Comparison of ENCODE assay signal across 19 mouse cellular contexts in the genomic region with DNA sequence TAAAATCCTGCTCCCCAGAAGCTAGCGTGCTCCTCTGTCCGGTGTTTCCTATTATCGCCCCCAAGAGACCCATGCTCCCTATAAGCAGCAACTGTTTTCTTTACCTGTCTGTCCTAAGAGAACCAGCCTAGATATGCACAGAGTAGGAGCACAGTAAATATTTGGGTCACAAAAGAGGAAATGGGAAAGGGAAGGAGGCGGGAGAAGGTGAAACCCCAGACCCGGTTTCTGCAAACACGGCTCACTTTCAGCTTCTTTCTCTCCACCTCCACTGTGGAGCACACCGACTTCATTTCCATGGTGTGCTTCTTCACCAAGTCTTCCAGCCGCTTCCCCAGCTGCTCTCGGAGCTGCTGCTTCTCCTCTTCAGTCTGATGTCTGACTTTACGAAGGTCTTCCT. TPM values are rescaled to one million over a fixed set of nuclear protein-coding genes. Genes with fewer than 3 reads are reported as not detected.
"Had no signal": no experiment of that assay in that cellular context is flagged by ENCODE, and none has a peak within 500 bp of the region (broad histone marks: within the 10 kb centered on the region; RNA-seq: fewer than 3 reads in every experiment).

No protein-coding gene starts in this region.

- H3K4me2 ChIP-seq: liver, embryonic 15.5 days; lung, embryonic 15.5 days; midbrain, embryonic 11.5 days; midbrain, embryonic 13.5 days; midbrain, embryonic 15.5 days; neural tube, embryonic 12.5 days had no signal

- H3K9me3 ChIP-seq: liver, embryonic 15.5 days; lung, embryonic 15.5 days; midbrain, embryonic 13.5 days; midbrain, embryonic 15.5 days; neural tube, embryonic 12.5 days had no signal

- H3K36me3 ChIP-seq: liver, embryonic 15.5 days; lung, embryonic 15.5 days; midbrain, embryonic 13.5 days; midbrain, embryonic 15.5 days; neural tube, embryonic 12.5 days had no signal

- H3K4me1 ChIP-seq: liver, embryonic 15.5 days; lung, embryonic 15.5 days; midbrain, embryonic 13.5 days; midbrain, embryonic 15.5 days; neural tube, embryonic 12.5 days had no signal

- H3K27me3 ChIP-seq: liver, embryonic 15.5 days; lung, embryonic 15.5 days; midbrain, embryonic 13.5 days; midbrain, embryonic 15.5 days; neural tube, embryonic 12.5 days had no signal

- ATAC-seq: liver, postnatal 0 days; lung, postnatal 0 days; midbrain, embryonic 13.5 days; midbrain, embryonic 15.5 days had no signal

- H3K27ac ChIP-seq: liver, embryonic 15.5 days; lung, embryonic 15.5 days; macrophage; midbrain, embryonic 13.5 days; midbrain, embryonic 15.5 days; neural tube, embryonic 12.5 days had no signal

- DNase-seq: liver, postnatal 0 days; lung, adult 2 months; lung, postnatal 14 days; lung, postnatal 36 days; right cerebral cortex, postnatal 14 days; thymus, adult 18-20 months; thymus, postnatal 14 days; thymus, postnatal 36 days had no signal

- H3K4me3 ChIP-seq: liver, embryonic 15.5 days; lung, embryonic 15.5 days; midbrain, embryonic 13.5 days; midbrain, embryonic 15.5 days; neural tube, embryonic 12.5 days had no signal

- H3K9ac ChIP-seq: liver, embryonic 15.5 days; liver, postnatal 0 days; lung, embryonic 15.5 days; midbrain, embryonic 13.5 days; midbrain, embryonic 15.5 days; neural tube, embryonic 12.5 days had no signal

RNA-seq across cellular contexts. Expression of gene Fam184b, which starts 59.1 kb away (rescaled TPM):
- total RNA-seq: megakaryocyte progenitor cell, adult 5-6 weeks; monocyte, adult 5-6 weeks; neutrophil, adult 5-6 weeks had no signal
- polyA plus RNA-seq: macrophage had no signal
